Comparison of ENCODE assay signal across 20 mouse cellular contexts in the genomic region with DNA sequence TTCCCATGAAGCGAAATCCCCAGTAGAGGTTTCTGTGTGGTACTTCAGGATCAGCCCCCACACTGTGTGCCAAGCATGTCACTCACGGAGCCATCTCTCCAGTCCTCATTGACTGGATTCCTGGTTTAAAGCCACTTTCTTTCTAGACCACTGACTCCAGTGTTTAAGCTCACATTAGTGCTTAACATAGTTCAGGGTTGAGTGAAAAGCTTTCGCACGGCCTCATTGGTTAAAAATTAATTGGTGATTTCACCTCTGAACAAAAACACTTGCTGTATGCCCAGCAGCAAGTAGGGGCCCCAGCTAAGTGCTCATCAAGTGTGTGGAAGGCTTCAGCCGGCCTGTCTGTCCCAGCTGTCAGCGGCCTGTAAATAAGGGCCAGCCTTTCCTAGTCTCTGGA. TPM values are rescaled to one million over a fixed set of nuclear protein-coding genes. Genes with fewer than 3 reads are reported as not detected.
DNase-seq lines count a peak whose midpoint lies in the region; ATAC-seq and TF ChIP-seq lines count a peak whose summit lies in the region.
"Had no signal": no experiment of that assay in that cellular context is flagged by ENCODE, and none has a peak within 500 bp of the region (broad histone marks: within the 10 kb centered on the region; RNA-seq: fewer than 3 reads in every experiment).

No protein-coding gene starts in this region.

- WGBS in forebrain, embryonic 11.5 days, result 32% methylated on average over 6 of the region's 6 CpGs
- WGBS in forebrain, postnatal 0 days, result 19% methylated on average over 6 of the region's 6 CpGs
- 64% methylated on average over 6 of the region's 6 CpGs for WGBS in stomach, embryonic 14.5 days
- 57% methylated on average over 6 of the region's 6 CpGs for WGBS in stomach, postnatal 0 days
- WGBS in kidney, embryonic 16.5 days, result 50% methylated on average over 6 of the region's 6 CpGs
- 63% methylated on average over 6 of the region's 6 CpGs for WGBS in heart, embryonic 10.5 days

- no peaks in the 10 kb centered on the region for H3K9me3 ChIP-seq in forebrain, embryonic 11.5 days (ENCODE audit: control insufficient read depth, low read length)
- H3K9me3 ChIP-seq in forebrain, postnatal 0 days (ENCODE audit: low read length), result no peaks in the 10 kb centered on the region
- no peaks in the 10 kb centered on the region for H3K9me3 ChIP-seq in stomach, embryonic 14.5 days (ENCODE audit: control insufficient read depth, low read depth, low read length)
- H3K9me3 ChIP-seq in stomach, postnatal 0 days (ENCODE audit: control insufficient read depth, low read length), result no peaks in the 10 kb centered on the region
- 0 out of 2 replicates have a peak, but pooled peaks cover 4% of the 10 kb centered on the region for H3K9me3 ChIP-seq in kidney, embryonic 16.5 days (ENCODE audit: low read length)
- no peaks in the 10 kb centered on the region for H3K9me3 ChIP-seq in heart, embryonic 10.5 days
- H3K9me3 ChIP-seq: hindbrain, embryonic 15.5 days; liver, embryonic 15.5 days; midbrain, embryonic 15.5 days had no signal

- H3K27me3 ChIP-seq in forebrain, embryonic 11.5 days (ENCODE audit: control insufficient read depth, insufficient read depth, low read length), result peaks cover 2% of the 10 kb centered on the region; the same call in 1 of the 2 replicates
- no peaks in the 10 kb centered on the region for H3K27me3 ChIP-seq in forebrain, postnatal 0 days (ENCODE audit: insufficient read depth, low read length)
- no peaks in the 10 kb centered on the region for H3K27me3 ChIP-seq in stomach, embryonic 14.5 days (ENCODE audit: control insufficient read depth, insufficient read depth, low read length)
- H3K27me3 ChIP-seq in stomach, postnatal 0 days (ENCODE audit: control insufficient read depth, insufficient read depth, low read length), result no peaks in the 10 kb centered on the region
- H3K27me3 ChIP-seq in kidney, embryonic 16.5 days (ENCODE audit: insufficient read depth, low read length), result no peaks in the 10 kb centered on the region
- H3K27me3 ChIP-seq in heart, embryonic 10.5 days (ENCODE audit: insufficient read depth, poor library complexity, severe bottlenecking), result peaks cover 36% of the 10 kb centered on the region
- H3K27me3 ChIP-seq: liver, embryonic 15.5 days; midbrain, embryonic 15.5 days had no signal

- H3K4me3 ChIP-seq in forebrain, embryonic 11.5 days (ENCODE audit: low read depth, low read length), result no peak overlapping the region
- H3K4me3 ChIP-seq in forebrain, postnatal 0 days (ENCODE audit: low read depth, low read length), result no peak overlapping the region
- H3K4me3 ChIP-seq in stomach, embryonic 14.5 days (ENCODE audit: low read depth, low read length), result no peak overlapping the region
- no peak overlapping the region for H3K4me3 ChIP-seq in stomach, postnatal 0 days (ENCODE audit: low read depth, low read length)
- H3K4me3 ChIP-seq in kidney, embryonic 16.5 days (ENCODE audit: low read length), result no peak overlapping the region
- H3K4me3 ChIP-seq in heart, embryonic 10.5 days, result no peak overlapping the region
- H3K4me3 ChIP-seq: heart, adult 2 months; hindbrain, embryonic 15.5 days; liver, embryonic 15.5 days; midbrain, embryonic 15.5 days had no signal

- no peak overlapping the region for H3K9ac ChIP-seq in forebrain, embryonic 11.5 days (ENCODE audit: low read length)
- no peak overlapping the region for H3K9ac ChIP-seq in forebrain, postnatal 0 days
- no peak overlapping the region for H3K9ac ChIP-seq in stomach, embryonic 14.5 days (replicated peaks; ENCODE audit: low read depth, low read length)
- no peak overlapping the region for H3K9ac ChIP-seq in stomach, postnatal 0 days (ENCODE audit: low read length)
- H3K9ac ChIP-seq in kidney, embryonic 16.5 days (replicated peaks; ENCODE audit: low read length), result no peak overlapping the region
- H3K9ac ChIP-seq: hindbrain, embryonic 15.5 days; liver, embryonic 15.5 days; midbrain, embryonic 15.5 days had no signal

- DNase-seq in forebrain, embryonic 11.5 days (ENCODE audit: low spot score), result no peak
- no peak for DNase-seq in forebrain, postnatal 0 days
- no peak for DNase-seq in stomach, postnatal 0 days (ENCODE audit: low spot score)
- DNase-seq in heart, adult 11 months, result no peak
- DNase-seq in heart, embryonic 10.5 days (ENCODE audit: low spot score), result no peak
- DNase-seq in gastrocnemius, adult 8-10 months (ENCODE audit: low spot score in 2 of 2), result no peak
- DNase-seq: cerebellum, postnatal 25 days; heart, adult 2 months had no signal

- no peak for TF ChIP-seq EP300 in stomach, postnatal 0 days (optimal IDR thresholded peaks at IDR 0.05)

- peak; percentile 42; the same call in 1 of the 2 replicates for ATAC-seq in forebrain, embryonic 11.5 days (replicated peaks; ENCODE audit: low FRiP score)
- no peak for ATAC-seq in forebrain, postnatal 0 days
- 0 out of 2 replicates have a peak, but pooled peaks have one; percentile 33 for ATAC-seq in stomach, embryonic 14.5 days (ENCODE audit: insufficient number of reproducible peaks, insufficient read depth, low FRiP score, low read depth)
- no peak for ATAC-seq in stomach, postnatal 0 days (ENCODE audit: low FRiP score, low TSS enrichment)
- peak; percentile 82 for ATAC-seq in kidney, embryonic 16.5 days (ENCODE audit: low FRiP score, low TSS enrichment)
- ATAC-seq: midbrain, embryonic 15.5 days had no signal

- no peaks in the 10 kb centered on the region; the same call in 1 of the 2 replicates for H3K4me1 ChIP-seq in forebrain, embryonic 11.5 days (replicated peaks; ENCODE audit: control insufficient read depth, insufficient read depth, low read length)
- H3K4me1 ChIP-seq in forebrain, postnatal 0 days (ENCODE audit: insufficient read depth), result no peaks in the 10 kb centered on the region
- H3K4me1 ChIP-seq in stomach, embryonic 14.5 days (ENCODE audit: control insufficient read depth, insufficient read depth, low read length), result no peaks in the 10 kb centered on the region
- H3K4me1 ChIP-seq in stomach, postnatal 0 days (replicated peaks; ENCODE audit: control insufficient read depth, insufficient read depth), result no peaks in the 10 kb centered on the region
- H3K4me1 ChIP-seq in kidney, embryonic 16.5 days (ENCODE audit: insufficient read depth, low read length), result 0 out of 2 replicates have a peak, but pooled peaks cover 4% of the 10 kb centered on the region
- H3K4me1 ChIP-seq in heart, embryonic 10.5 days, result no peaks in the 10 kb centered on the region
- H3K4me1 ChIP-seq: hindbrain, embryonic 15.5 days; liver, embryonic 15.5 days; midbrain, embryonic 15.5 days had no signal

- no peak overlapping the region for H3K4me2 ChIP-seq in forebrain, embryonic 11.5 days (ENCODE audit: low read depth, low read length, severe bottlenecking)
- H3K4me2 ChIP-seq in forebrain, postnatal 0 days (ENCODE audit: low read depth), result no peak overlapping the region
- no peak overlapping the region for H3K4me2 ChIP-seq in stomach, embryonic 14.5 days (replicated peaks; ENCODE audit: low read depth, low read length)
- H3K4me2 ChIP-seq in stomach, postnatal 0 days (replicated peaks; ENCODE audit: low read depth), result no peak overlapping the region
- H3K4me2 ChIP-seq in kidney, embryonic 16.5 days (replicated peaks; ENCODE audit: low read depth, low read length), result no peak overlapping the region
- H3K4me2 ChIP-seq: hindbrain, embryonic 15.5 days; liver, embryonic 15.5 days; midbrain, embryonic 15.5 days had no signal

- no peak for TF ChIP-seq CTCF in forebrain, postnatal 0 days (IDR thresholded peaks at IDR 0.05; ENCODE audit: low read depth)
- TF ChIP-seq CTCF in stomach, postnatal 0 days (IDR thresholded peaks at IDR 0.05; ENCODE audit: low read depth), result no peak

- no peaks in the 10 kb centered on the region for H3K36me3 ChIP-seq in forebrain, embryonic 11.5 days (ENCODE audit: control insufficient read depth, insufficient read depth, low read length)
- no peaks in the 10 kb centered on the region for H3K36me3 ChIP-seq in forebrain, postnatal 0 days (ENCODE audit: insufficient read depth)
- no peaks in the 10 kb centered on the region for H3K36me3 ChIP-seq in stomach, embryonic 14.5 days (ENCODE audit: control insufficient read depth, insufficient read depth, low read length)
- no peaks in the 10 kb centered on the region for H3K36me3 ChIP-seq in stomach, postnatal 0 days (ENCODE audit: control insufficient read depth, insufficient read depth, low read length)
- H3K36me3 ChIP-seq in kidney, embryonic 16.5 days (ENCODE audit: insufficient read depth, low read length), result no peaks in the 10 kb centered on the region
- H3K36me3 ChIP-seq in heart, embryonic 10.5 days, result no peaks in the 10 kb centered on the region
- H3K36me3 ChIP-seq: hindbrain, embryonic 15.5 days; liver, embryonic 15.5 days; midbrain, embryonic 15.5 days had no signal

- no peak overlapping the region for H3K27ac ChIP-seq in forebrain, embryonic 11.5 days (ENCODE audit: low read depth, low read length)
- no peak overlapping the region for H3K27ac ChIP-seq in forebrain, postnatal 0 days (ENCODE audit: low read depth, low read length)
- no peak overlapping the region for H3K27ac ChIP-seq in stomach, embryonic 14.5 days (ENCODE audit: low read length)
- no peak overlapping the region for H3K27ac ChIP-seq in stomach, postnatal 0 days (replicated peaks)
- H3K27ac ChIP-seq in kidney, embryonic 16.5 days (ENCODE audit: low read length), result no peak overlapping the region
- H3K27ac ChIP-seq in heart, embryonic 10.5 days, result no peak overlapping the region
- H3K27ac ChIP-seq: heart, adult 2 months; hindbrain, embryonic 15.5 days; liver, embryonic 15.5 days; midbrain, embryonic 15.5 days had no signal

RNA-seq across cellular contexts. Expression of a gene that starts 14.3 kb away (rescaled TPM):
- not detected in 2 replicates for polyA plus RNA-seq in forebrain, embryonic 11.5 days (2014; fragmentation: Nextera tagmentation; extraction: Ambion mirVana)
- total RNA-seq in forebrain, postnatal 0 days (2014; rRNA removed), result 0.05 TPM in 1 of 2 replicates, not detected in the other
- not detected in 2 replicates for polyA plus RNA-seq in forebrain, postnatal 0 days (2015; fragmentation: Nextera tagmentation; extraction: Ambion mirVana)
- polyA plus RNA-seq in stomach, embryonic 14.5 days (2014; fragmentation: Nextera tagmentation; extraction: Ambion mirVana), result not detected in 2 replicates
- polyA plus RNA-seq in stomach, postnatal 0 days (2015; fragmentation: Nextera tagmentation; extraction: Ambion mirVana), result not detected in 2 replicates
- not detected in 2 replicates for polyA plus RNA-seq in kidney, embryonic 16.5 days (2015; fragmentation: Nextera tagmentation; extraction: Ambion mirVana)
- not detected in 2 replicates for polyA plus RNA-seq in heart, embryonic 10.5 days (2016; fragmentation: Nextera tagmentation; extraction: Ambion mirVana)
- not detected for total RNA-seq in gastrocnemius, adult 8-10 months (2022)
- total RNA-seq: adrenal gland, postnatal 4 days; CH12.LX; heart, adult 2 months; layer of hippocampus, adult 18-20 months; megakaryocyte progenitor cell, adult 5-6 weeks had no signal
- polyA plus RNA-seq: heart, adult 2 months; heart, postnatal 0 days; hindbrain, embryonic 15.5 days; limb, embryonic 11.5 days; liver, embryonic 15.5 days; midbrain, embryonic 15.5 days; thymus, postnatal 0 days had no signal

RNA-seq across cellular contexts. Expression of a gene that starts 45.0 kb away (rescaled TPM):
- polyA plus RNA-seq in forebrain, embryonic 11.5 days (2014; fragmentation: Nextera tagmentation; extraction: Ambion mirVana), result 14.5 and 16.2 TPM in 2 replicates
- total RNA-seq in forebrain, postnatal 0 days (2014; rRNA removed), result 27.7 and 29.1 TPM in 2 replicates
- polyA plus RNA-seq in forebrain, postnatal 0 days (2015; fragmentation: Nextera tagmentation; extraction: Ambion mirVana), result 19.3 and 25.7 TPM in 2 replicates
- polyA plus RNA-seq in stomach, embryonic 14.5 days (2014; fragmentation: Nextera tagmentation; extraction: Ambion mirVana), result 14.6 and 16.2 TPM in 2 replicates
- polyA plus RNA-seq in stomach, postnatal 0 days (2015; fragmentation: Nextera tagmentation; extraction: Ambion mirVana), result 12.9 and 14.7 TPM in 2 replicates
- 133 and 149 TPM in 2 replicates for polyA plus RNA-seq in kidney, embryonic 16.5 days (2015; fragmentation: Nextera tagmentation; extraction: Ambion mirVana)
- polyA plus RNA-seq in heart, embryonic 10.5 days (2016; fragmentation: Nextera tagmentation; extraction: Ambion mirVana), result 28.0 and 28.3 TPM in 2 replicates
- total RNA-seq in gastrocnemius, adult 8-10 months (2022), result 10 to 100 TPM; 59.0 to 74.1 (median 66.3) TPM

Comparison
In these comparisons a context has a peak if more than half of its experiments do, and no peak if none do; other contexts are left out.
1. ATAC-seq: peak in forebrain, embryonic 11.5 days (single experiment), stomach, embryonic 14.5 days (single experiment) and kidney, embryonic 16.5 days (single experiment); none in forebrain, postnatal 0 days (single experiment) and stomach, postnatal 0 days (single experiment).